Mouse (Mus musculus): Measurements from ENCODE around the gene Ptpn11. TPM values are rescaled to one million over a fixed set of nuclear protein-coding genes. Genes with fewer than 3 reads are reported as not detected.

Ptpn11 gene
- polyA plus RNA-seq, 1 experiment: 75.8 TPM

- H3K36me3 ChIP-seq (ENCODE audit: control insufficient read depth, insufficient read depth): peaks cover 84% of the 10 kb centered on the region
Observed at GRCm38 (mm10) chr5:121158966-121159365, 32.2 kb downstream of the Ptpn11 start.

GRCm38 (mm10) chr5:121157489-121157888, 33.7 kb downstream of the Ptpn11 start:
- Histone ChIP-seq H3ac (ENCODE audit: control insufficient read depth, insufficient read length, low read depth) (no peak overlapping the region), H3K79me3 (ENCODE audit: low read depth) (peaks cover 2% of the 10 kb centered on the region), H3K36me3 (ENCODE audit: control insufficient read depth, insufficient read depth) (peaks cover 84% of the 10 kb centered on the region), H3K79me2 (ENCODE audit: control insufficient read depth, insufficient read depth) (peaks cover 12% of the 10 kb centered on the region), H3K4me3 (ENCODE audit: insufficient read depth, poor library complexity, severe bottlenecking) (no peak overlapping the region), H3K27me3 (ENCODE audit: control insufficient read depth, insufficient read depth, insufficient read length) (no peaks in the 10 kb centered on the region)
- TF ChIP-seq MYOG (IDR thresholded peaks at IDR 0.05; ENCODE audit: control insufficient read depth, extremely low read depth, insufficient read length): no peak
- TF ChIP-seq USF1 (IDR thresholded peaks at IDR 0.05; ENCODE audit: low read depth): no peak
- no peak for TF ChIP-seq MYOD1 (IDR thresholded peaks at IDR 0.05; ENCODE audit: control insufficient read depth, insufficient read length, low read depth)
- no peak for TF ChIP-seq MAX (IDR thresholded peaks at IDR 0.05)
- TF ChIP-seq FOSL1 (IDR thresholded peaks at IDR 0.05; ENCODE audit: insufficient read depth, low read length, poor library complexity, severe bottlenecking): no peak
- no peak for TF ChIP-seq CEBPB (IDR thresholded peaks at IDR 0.05; ENCODE audit: low read depth)
- no peak for TF ChIP-seq CTCF (IDR thresholded peaks at IDR 0.05; ENCODE audit: control insufficient read depth, insufficient read depth, insufficient read length)

More at GRCm38 (mm10) chr5:121158966-121159365, 32.2 kb downstream of the Ptpn11 start:
- H3K79me2 ChIP-seq (ENCODE audit: control insufficient read depth, insufficient read depth): peaks cover 12% of the 10 kb centered on the region
- no peak for TF ChIP-seq CTCF (IDR thresholded peaks at IDR 0.05; ENCODE audit: control insufficient read depth, insufficient read depth, insufficient read length)
- TF ChIP-seq MYOD1 (IDR thresholded peaks at IDR 0.05; ENCODE audit: control insufficient read depth, insufficient read length, low read depth): no peak
- no peak for TF ChIP-seq USF1 (IDR thresholded peaks at IDR 0.05; ENCODE audit: low read depth)
- TF ChIP-seq MAX (IDR thresholded peaks at IDR 0.05): no peak
- TF ChIP-seq FOSL1 (IDR thresholded peaks at IDR 0.05; ENCODE audit: insufficient read depth, low read length, poor library complexity, severe bottlenecking): no peak
- TF ChIP-seq CEBPB (IDR thresholded peaks at IDR 0.05; ENCODE audit: low read depth): no peak
- TF ChIP-seq MYOG (IDR thresholded peaks at IDR 0.05; ENCODE audit: control insufficient read depth, extremely low read depth, insufficient read length): no peak
- peaks cover 2% of the 10 kb centered on the region for H3K79me3 ChIP-seq (ENCODE audit: low read depth)
- H3K4me3 ChIP-seq (ENCODE audit: insufficient read depth, poor library complexity, severe bottlenecking): no peak overlapping the region
- H3ac ChIP-seq (ENCODE audit: control insufficient read depth, insufficient read length, low read depth): no peak overlapping the region
- no peaks in the 10 kb centered on the region for H3K27me3 ChIP-seq (ENCODE audit: control insufficient read depth, insufficient read depth, insufficient read length)

GRCm38 (mm10) chr5:121157017-121157416, 34.2 kb downstream of the Ptpn11 start:
- Histone ChIP-seq H3K36me3 (ENCODE audit: control insufficient read depth, insufficient read depth) (peaks cover 83% of the 10 kb centered on the region), H3K27me3 (ENCODE audit: control insufficient read depth, insufficient read depth, insufficient read length) (no peaks in the 10 kb centered on the region), H3ac (ENCODE audit: control insufficient read depth, insufficient read length, low read depth) (no peak overlapping the region), H3K79me3 (ENCODE audit: low read depth) (peaks cover 2% of the 10 kb centered on the region), H3K79me2 (ENCODE audit: control insufficient read depth, insufficient read depth) (peaks cover 12% of the 10 kb centered on the region), H3K4me3 (ENCODE audit: insufficient read depth, poor library complexity, severe bottlenecking) (no peak overlapping the region)
- no peak for TF ChIP-seq CEBPB (IDR thresholded peaks at IDR 0.05; ENCODE audit: low read depth)
- TF ChIP-seq FOSL1 (IDR thresholded peaks at IDR 0.05; ENCODE audit: insufficient read depth, low read length, poor library complexity, severe bottlenecking): no peak
- no peak for TF ChIP-seq USF1 (IDR thresholded peaks at IDR 0.05; ENCODE audit: low read depth)
- no peak for TF ChIP-seq MAX (IDR thresholded peaks at IDR 0.05)
- TF ChIP-seq CTCF (IDR thresholded peaks at IDR 0.05; ENCODE audit: control insufficient read depth, insufficient read depth, insufficient read length): no peak
- no peak for TF ChIP-seq MYOG (IDR thresholded peaks at IDR 0.05; ENCODE audit: control insufficient read depth, extremely low read depth, insufficient read length)
- TF ChIP-seq MYOD1 (IDR thresholded peaks at IDR 0.05; ENCODE audit: control insufficient read depth, insufficient read length, low read depth): no peak

- TF ChIP-seq USF1 (IDR thresholded peaks at IDR 0.05; ENCODE audit: low read depth): peak; percentile 12
- TF ChIP-seq MYOD1 (IDR thresholded peaks at IDR 0.05; ENCODE audit: control insufficient read depth, insufficient read length, low read depth): no peak
- peaks cover 78% of the 10 kb centered on the region for H3K36me3 ChIP-seq (ENCODE audit: control insufficient read depth, insufficient read depth)
Observed at GRCm38 (mm10) chr5:121156121-121156520, 35.1 kb downstream of the Ptpn11 start.

GRCm38 (mm10) chr5:121150684-121151083, 40.5 kb downstream of the Ptpn11 start:
- H3K36me3 ChIP-seq (ENCODE audit: control insufficient read depth, insufficient read depth): peaks cover 75% of the 10 kb centered on the region
- TF ChIP-seq CTCF (IDR thresholded peaks at IDR 0.05; ENCODE audit: control insufficient read depth, insufficient read depth, insufficient read length) (no peak), MYOG (IDR thresholded peaks at IDR 0.05; ENCODE audit: control insufficient read depth, extremely low read depth, insufficient read length) (no peak), FOSL1 (IDR thresholded peaks at IDR 0.05; ENCODE audit: insufficient read depth, low read length, poor library complexity, severe bottlenecking) (no peak), USF1 (IDR thresholded peaks at IDR 0.05; ENCODE audit: low read depth) (no peak), MAX (IDR thresholded peaks at IDR 0.05) (no peak)
- no peaks in the 10 kb centered on the region for H3K79me3 ChIP-seq (ENCODE audit: low read depth)
- H3K4me3 ChIP-seq (ENCODE audit: insufficient read depth, poor library complexity, severe bottlenecking): no peak overlapping the region
- no peaks in the 10 kb centered on the region for H3K27me3 ChIP-seq (ENCODE audit: control insufficient read depth, insufficient read depth, insufficient read length)
- no peak overlapping the region for H3ac ChIP-seq (ENCODE audit: control insufficient read depth, insufficient read length, low read depth)
- H3K79me2 ChIP-seq (ENCODE audit: control insufficient read depth, insufficient read depth): no peaks in the 10 kb centered on the region

More at GRCm38 (mm10) chr5:121156121-121156520, 35.1 kb downstream of the Ptpn11 start:
- Histone ChIP-seq H3ac (ENCODE audit: control insufficient read depth, insufficient read length, low read depth) (no peak overlapping the region), H3K4me3 (ENCODE audit: insufficient read depth, poor library complexity, severe bottlenecking) (no peak overlapping the region), H3K27me3 (ENCODE audit: control insufficient read depth, insufficient read depth, insufficient read length) (no peaks in the 10 kb centered on the region), H3K79me3 (ENCODE audit: low read depth) (peaks cover 2% of the 10 kb centered on the region), H3K79me2 (ENCODE audit: control insufficient read depth, insufficient read depth) (peaks cover 12% of the 10 kb centered on the region)

GRCm38 (mm10) chr5:121149246-121149645, 42.0 kb downstream of the Ptpn11 start:
- TF ChIP-seq MYOG (IDR thresholded peaks at IDR 0.05; ENCODE audit: control insufficient read depth, extremely low read depth, insufficient read length): no peak
- no peak for TF ChIP-seq MYOD1 (IDR thresholded peaks at IDR 0.05; ENCODE audit: control insufficient read depth, insufficient read length, low read depth)
- no peak for TF ChIP-seq CTCF (IDR thresholded peaks at IDR 0.05; ENCODE audit: control insufficient read depth, insufficient read depth, insufficient read length)
- no peak for TF ChIP-seq MAX (IDR thresholded peaks at IDR 0.05)
- TF ChIP-seq FOSL1 (IDR thresholded peaks at IDR 0.05; ENCODE audit: insufficient read depth, low read length, poor library complexity, severe bottlenecking): no peak
- TF ChIP-seq USF1 (IDR thresholded peaks at IDR 0.05; ENCODE audit: low read depth): no peak
- TF ChIP-seq CEBPB (IDR thresholded peaks at IDR 0.05; ENCODE audit: low read depth): no peak
- H3ac ChIP-seq (ENCODE audit: control insufficient read depth, insufficient read length, low read depth): no peak overlapping the region
- no peaks in the 10 kb centered on the region for H3K79me2 ChIP-seq (ENCODE audit: control insufficient read depth, insufficient read depth)
- H3K36me3 ChIP-seq (ENCODE audit: control insufficient read depth, insufficient read depth): peaks cover 70% of the 10 kb centered on the region
- no peak overlapping the region for H3K4me3 ChIP-seq (ENCODE audit: insufficient read depth, poor library complexity, severe bottlenecking)
- H3K27me3 ChIP-seq (ENCODE audit: control insufficient read depth, insufficient read depth, insufficient read length): no peaks in the 10 kb centered on the region
- no peaks in the 10 kb centered on the region for H3K79me3 ChIP-seq (ENCODE audit: low read depth)
